Mouse (Mus musculus) urinary bladder, postnatal 0 days (tissue): ENCODE results near the gene Gm26741. TPM values are rescaled to one million over a fixed set of nuclear protein-coding genes. Genes with fewer than 3 reads are reported as not detected.

Experiments used
- polyA plus RNA-seq: library from polyadenylated mRNA; unstranded; fragments of >200 nt; fragmentation: Nextera tagmentation; extraction: Ambion mirVana; gene quantifications from 2 replicates; pipeline ENCODE4 v1.2.1, GENCODE M21; 2015

The Gm26741 gene
- not detected in 2 replicates for polyA plus RNA-seq

DNA sequence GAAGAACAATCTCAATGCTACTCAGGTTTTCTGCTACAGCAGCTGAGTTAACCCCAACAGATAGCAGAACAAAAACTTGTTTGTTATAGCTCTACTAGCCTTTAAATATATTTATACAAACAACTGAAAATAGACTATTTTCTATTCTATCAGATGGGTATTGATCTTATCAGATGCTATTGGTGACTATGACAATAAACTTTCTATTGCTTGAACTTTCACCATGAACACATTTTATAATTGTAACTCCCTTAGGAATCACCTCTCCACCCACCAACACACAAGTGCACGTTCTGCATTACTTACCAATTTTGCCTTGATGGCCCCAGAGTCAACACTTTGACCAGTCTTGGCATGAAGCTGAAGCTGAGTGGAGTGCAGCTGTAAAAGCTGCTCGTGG, at the start of gene Gm26741:
Gene Gm26741, plus strand, starts transcription at position 301 of the 400 bp plus-strand sequence.

DNA sequence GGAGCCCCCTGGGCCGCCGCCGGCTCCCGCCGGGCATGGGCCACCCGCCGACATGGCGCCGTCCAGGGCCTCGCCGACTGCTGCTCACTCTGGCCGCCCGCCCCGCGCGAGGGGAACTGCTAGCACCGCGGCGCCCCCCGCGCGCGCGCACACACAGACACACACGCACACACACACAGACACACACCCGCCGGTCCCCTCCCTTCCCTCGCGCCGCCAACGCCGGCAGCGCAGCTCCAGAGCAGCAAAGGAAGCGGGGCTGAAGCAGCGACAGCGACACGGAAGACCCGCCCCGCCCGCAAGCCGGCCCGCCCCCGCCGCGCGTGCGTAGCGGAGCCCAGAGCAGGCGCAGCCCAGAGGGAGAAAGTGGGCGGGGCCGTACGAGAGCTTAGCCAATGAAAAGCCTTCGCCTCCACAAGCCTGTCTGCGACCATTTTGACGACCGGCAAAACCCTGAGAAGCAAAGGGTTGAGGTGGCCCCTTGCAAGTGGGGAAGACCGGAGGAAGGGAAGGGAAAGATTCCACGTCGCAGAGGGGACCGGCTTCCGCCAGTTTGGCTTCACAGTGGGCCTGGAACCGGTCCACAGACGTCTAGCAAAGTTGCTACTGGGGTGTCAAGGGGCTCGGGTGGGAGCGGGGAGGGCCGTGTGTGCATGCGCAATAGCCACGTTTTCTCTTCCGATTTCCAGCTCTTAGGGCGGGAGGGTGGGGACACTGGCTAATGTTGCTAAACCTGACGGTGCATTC, 23.5 kb downstream of the Gm26741 start, which contains the start of gene Gopc:
Gene Gopc, minus strand, starts transcription at position 280 of the 747 bp plus-strand sequence.

DNA sequence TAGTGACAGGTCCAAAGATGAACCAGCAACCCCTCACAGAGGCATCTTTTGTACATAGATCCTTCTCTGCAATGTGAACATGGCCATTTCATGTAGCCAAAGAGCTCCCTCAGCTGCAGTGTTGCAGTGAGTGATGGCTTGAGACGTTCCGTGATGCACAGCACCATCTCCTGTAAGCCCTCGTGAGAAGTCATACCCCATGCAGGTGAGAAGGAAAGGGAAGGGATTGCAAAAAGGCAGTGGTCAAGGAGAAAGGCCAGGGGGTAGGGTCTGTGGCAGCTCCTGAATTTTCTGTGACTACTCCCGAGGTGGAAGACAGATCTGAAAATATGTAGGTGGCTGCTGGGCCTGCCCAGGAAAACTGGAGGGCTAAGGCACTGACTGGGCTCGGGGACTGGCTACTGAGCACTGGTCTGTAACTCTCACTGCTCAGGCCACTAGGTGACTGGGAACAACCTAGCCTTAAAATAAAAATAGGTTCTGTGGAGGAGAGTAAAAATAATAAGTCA, 30.4 kb downstream of the Gm26741 start, which contains the start of gene Nepn:
Gene Nepn, plus strand, starts transcription at position 51 of the 509 bp plus-strand sequence.

Other genes with a start within 250 kb of the Gm26741 start
- gene Ros1, start 163.5 kb upstream of the Gm26741 start, polyA plus RNA-seq, result not detected in 2 replicates
- 5.8 and 6.7 TPM in 2 replicates for gene Dcbld1, start 125.1 kb upstream of the Gm26741 start, polyA plus RNA-seq
- gene Gopc, start 23.4 kb downstream of the Gm26741 start, polyA plus RNA-seq, result 12.9 and 14.5 TPM in 2 replicates
- not detected in 2 replicates for gene Nepn, start 30.2 kb downstream of the Gm26741 start, polyA plus RNA-seq
- gene Nus1, start 58.8 kb downstream of the Gm26741 start, polyA plus RNA-seq, result 9.2 and 10.4 TPM in 2 replicates